Mouse (Mus musculus) c-Kit-negative CD71-positive TER-119-positive erythroid progenitor cells, embryonic 14.5 days (primary cell): ENCODE results near the gene Ccdc34.
"Not testable (repeated sequence)": the region's sequence is repeated elsewhere in the genome, so short reads cannot be mapped to it uniquely, and the experiment has no call there.

Experiments
- DNase-seq: peaks from one replicate; pipeline ENCODE4 v3.0.0-alpha.2; 2013; ENCODE audit warnings: low read depth, low spot score

Gene Ccdc34

GRCm38 (mm10) chr2:110077655-110078054 is 60.0 kb downstream of the Ccdc34 start:
- DNase-seq = no peak

GRCm38 (mm10) chr2:110080532-110080931 is 62.9 kb downstream of the Ccdc34 start:
- DNase-seq = no peak

DNA sequence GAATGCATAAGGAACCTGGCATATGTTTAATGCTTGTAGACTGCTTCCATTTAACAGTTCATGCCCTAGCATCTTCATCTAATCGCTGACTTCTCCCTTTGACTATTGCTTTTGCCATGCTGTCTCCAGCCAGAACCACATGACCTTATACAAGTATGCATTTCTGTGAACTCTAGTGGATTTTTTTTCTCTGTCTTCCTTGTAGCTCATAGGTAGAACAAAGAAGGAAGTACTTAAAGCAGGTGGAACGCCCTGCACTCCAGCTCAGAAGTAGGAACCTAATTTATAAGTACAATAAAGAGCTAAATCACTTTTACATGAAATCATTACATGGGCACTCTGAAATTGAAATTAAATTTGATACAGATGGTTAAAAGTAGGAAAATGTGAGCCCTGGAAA is 65.4 kb downstream of the Ccdc34 start:
- no peak for DNase-seq

GRCm38 (mm10) chr2:110085701-110086143 is 68.1 kb downstream of the Ccdc34 start:
- DNase-seq = no peak

DNA sequence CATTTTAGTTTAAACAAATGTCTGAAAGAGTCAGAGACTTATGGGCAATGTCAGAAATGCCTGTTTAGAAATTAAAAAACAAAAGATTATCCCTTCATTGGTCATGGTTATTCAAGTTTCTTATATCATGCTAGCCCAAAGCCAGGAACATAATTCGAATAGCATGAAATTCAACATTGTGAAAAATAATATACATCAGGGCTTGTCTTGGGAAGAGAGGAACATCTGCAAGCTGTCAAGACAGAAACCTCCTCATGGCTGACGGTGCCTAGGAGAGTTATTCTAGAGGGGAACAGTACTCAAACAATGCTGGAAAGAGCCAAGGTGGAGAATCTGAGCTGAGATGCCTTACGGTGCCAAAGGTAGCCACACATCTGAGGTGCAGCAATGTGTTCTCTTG is 96.5 kb downstream of the Ccdc34 start:
- no peak for DNase-seq

GRCm38 (mm10) chr2:110129396-110129795 is 111.8 kb downstream of the Ccdc34 start:
- DNase-seq = no peak

DNA sequence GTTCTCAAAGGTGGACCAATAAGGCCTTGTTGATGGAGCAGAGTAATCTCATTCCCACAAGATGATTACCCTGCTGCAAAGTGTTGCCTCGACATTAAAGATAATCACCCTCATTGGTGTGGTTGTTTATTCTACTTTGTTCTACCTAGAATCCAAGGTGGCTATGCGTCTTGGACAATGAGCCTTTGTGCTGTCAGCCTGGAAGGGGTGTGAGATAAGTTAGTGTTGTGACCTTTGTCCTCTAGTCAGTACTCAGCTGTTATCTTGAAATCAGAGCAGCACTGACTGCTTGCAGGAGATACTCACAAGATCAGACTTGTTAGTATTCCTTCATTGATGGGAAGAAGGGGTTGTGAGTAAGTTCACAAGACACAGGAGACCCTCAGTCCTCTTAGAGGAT is 114.0 kb downstream of the Ccdc34 start:
- no peak for DNase-seq

DNA sequence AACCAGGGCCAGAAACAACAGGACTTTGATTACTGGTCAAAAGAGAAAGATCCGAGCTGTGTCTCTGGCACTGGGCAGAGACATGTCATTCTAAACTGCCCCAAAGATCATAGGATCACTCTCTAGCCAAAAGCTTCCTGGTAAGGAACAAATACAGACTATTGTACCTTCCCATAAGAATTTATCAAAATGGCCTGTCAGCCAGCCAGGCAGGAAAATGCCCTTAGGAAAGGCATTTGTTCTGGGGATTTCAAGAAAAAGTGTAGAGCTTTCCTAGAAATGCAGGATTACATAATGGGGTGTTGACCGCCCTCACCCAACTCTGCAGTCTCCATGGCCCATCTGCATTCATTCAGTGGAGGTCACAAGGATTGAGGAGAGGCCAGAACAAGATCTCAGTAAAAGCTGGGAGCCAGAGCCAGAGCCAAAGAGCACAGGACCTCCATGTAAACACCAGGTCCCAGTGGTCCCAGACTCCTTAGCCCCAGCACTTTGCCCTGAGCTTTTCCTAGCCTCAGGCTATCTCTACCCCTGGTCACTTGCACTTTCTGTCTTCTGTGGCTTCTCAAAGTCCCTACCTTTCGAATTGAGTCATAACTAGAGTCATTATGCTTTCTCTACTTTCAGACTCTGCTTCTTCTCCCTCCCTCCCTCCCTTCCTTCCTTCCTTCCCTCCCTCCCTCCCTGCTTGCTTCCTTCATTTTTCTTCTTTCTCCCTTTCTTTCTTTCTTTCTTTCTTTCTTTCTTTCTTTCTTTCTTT is 115.9 kb downstream of the Ccdc34 start:
- no peak for DNase-seq

- DNase-seq = no peak
Measured at GRCm38 (mm10) chr2:110134765-110135594, 117.4 kb downstream of the Ccdc34 start.

DNA sequence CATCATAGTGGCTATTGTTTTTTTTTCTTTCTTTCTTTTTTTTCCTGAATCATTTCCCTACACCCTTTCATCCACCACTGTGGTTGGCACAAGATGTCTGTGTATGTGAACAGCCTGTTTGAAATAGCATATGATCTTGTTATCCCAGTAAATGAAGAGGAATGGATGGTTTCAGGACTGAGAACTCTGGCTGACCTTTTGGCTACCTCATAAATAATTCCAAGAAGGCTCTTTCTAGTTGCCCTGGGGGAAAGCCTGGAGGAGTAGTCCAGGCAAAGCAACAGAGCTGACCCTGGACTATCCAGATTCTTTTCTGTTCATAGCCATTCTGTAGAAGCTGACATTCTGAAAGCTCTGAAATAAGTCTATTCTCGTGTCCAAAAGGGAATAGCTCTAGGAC is 119.7 kb downstream of the Ccdc34 start:
- no peak for DNase-seq

DNA sequence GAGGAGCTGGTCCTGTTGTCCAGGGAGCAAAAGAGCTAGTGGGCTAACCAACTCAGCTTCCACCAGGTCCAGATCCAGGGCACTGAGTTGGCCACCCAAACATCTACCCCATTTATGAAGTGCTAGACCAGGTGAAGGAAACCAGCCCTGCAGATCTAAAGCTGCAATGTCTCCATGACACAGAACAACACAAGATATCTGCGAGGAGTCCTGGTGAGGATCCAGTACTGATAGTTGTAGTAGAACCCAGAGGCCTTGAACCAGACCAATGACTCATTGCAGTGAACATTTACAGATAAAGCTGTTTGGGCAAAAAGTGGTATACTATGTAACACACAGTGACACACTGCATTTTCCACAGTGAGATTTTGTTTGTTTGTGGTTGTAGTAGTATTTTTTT is 120.5 kb downstream of the Ccdc34 start:
- no peak for DNase-seq

GRCm38 (mm10) chr2:110147980-110148379 is 130.4 kb downstream of the Ccdc34 start:
- DNase-seq = not testable (repeated sequence)

DNA sequence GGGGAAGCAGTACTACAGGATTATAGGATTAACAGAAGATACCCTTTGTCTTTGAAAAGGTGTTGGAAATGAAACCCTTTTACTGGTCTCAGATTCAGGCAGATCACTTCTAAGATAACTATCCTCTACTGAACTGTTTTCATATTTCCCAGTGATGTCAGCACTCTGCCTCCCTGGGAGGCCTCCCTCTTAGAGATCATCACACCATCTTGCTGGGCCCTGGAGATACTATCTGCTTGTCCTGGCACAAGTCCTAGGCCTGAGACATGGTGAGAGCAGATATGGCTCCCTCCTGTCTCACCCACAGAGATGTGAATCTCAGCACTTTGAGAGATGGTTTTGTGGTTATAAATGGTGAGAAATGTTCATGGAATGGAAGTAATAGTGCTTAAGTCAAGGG is 131.6 kb downstream of the Ccdc34 start:
- DNase-seq = no peak

GRCm38 (mm10) chr2:110156321-110156720 is 138.7 kb downstream of the Ccdc34 start:
- DNase-seq = no peak

DNA sequence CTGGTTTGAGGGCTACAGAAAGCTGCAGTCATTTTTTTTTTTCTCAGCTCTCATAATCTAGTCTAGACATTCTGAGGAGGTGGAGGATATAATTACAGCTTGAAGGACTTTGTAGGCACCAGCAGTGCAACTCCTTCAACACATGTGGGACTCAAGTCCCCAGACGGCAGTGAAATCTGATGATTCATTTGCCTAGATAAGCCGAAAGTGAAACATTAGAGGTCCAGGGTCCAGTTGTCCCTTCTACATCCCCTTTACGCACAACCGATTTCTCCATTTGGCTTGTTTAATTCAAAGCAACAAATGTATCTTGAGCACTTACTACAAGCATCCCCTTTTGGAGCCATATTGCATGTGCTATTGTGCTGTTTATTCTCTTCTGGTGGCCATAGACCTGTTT is 147.4 kb downstream of the Ccdc34 start:
- no peak for DNase-seq

DNA sequence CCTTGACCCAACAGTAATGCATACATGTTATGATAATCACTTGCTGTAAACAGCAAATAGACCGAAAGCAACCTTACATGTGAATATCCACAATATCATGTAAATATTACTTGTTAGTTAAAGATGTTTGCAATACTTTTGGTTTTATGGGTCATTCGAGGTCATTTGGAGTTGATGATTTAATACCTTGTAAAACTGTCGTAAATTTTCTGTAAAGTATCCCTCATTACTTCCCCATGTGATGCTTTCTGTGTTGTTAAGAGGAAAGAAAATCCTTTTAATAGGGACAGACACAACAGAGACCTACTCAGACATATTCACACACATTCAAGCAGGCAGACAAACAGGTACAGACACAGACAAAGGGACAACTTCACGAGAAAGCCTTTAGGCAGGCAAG is 150.1 kb downstream of the Ccdc34 start:
- no peak for DNase-seq

DNA sequence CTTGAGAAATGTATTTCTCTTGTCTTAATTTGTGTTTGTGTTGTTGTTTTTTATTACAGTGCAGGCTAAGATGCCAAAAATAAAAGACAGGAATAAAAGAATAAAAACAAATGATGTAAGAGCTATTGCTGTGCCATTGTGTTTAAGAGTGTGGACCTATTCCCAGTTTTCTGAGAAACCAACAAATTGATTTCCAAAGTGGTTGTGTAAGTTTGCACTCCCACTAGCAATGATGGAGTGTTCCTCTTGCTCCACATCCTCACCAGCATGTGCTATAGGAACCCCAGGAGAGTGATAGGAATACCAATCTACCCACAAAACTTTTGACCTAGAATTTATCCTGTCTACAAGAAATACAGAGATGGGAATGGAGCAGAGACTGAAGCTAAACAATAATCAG is 150.7 kb downstream of the Ccdc34 start:
- DNase-seq = no peak

GRCm38 (mm10) chr2:110172456-110172855 is 154.8 kb downstream of the Ccdc34 start:
- DNase-seq = no peak

DNA sequence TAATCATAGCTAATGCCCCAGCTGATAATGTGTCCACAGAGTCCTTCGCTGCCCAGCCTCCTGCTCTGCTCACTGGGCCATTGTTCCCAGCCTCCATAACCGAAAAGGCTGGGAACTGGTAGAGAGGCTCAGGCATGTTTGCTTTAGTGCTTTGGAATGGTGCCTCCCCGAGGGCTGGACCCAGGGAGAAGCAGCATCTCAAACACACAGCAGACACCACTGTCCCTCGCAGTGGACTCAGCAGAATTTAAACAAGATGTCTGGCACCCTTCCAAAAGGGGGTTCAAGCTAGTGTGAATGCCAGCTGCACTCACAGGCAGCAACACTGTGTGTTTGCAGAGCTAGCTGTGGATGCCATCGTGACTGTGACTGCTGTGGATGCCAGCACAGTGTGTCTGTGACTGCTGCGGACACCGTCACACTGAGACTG is 156.2 kb downstream of the Ccdc34 start:
- DNase-seq = no peak

- no peak for DNase-seq
Measured at GRCm38 (mm10) chr2:110176761-110177400, 159.3 kb downstream of the Ccdc34 start.

DNA sequence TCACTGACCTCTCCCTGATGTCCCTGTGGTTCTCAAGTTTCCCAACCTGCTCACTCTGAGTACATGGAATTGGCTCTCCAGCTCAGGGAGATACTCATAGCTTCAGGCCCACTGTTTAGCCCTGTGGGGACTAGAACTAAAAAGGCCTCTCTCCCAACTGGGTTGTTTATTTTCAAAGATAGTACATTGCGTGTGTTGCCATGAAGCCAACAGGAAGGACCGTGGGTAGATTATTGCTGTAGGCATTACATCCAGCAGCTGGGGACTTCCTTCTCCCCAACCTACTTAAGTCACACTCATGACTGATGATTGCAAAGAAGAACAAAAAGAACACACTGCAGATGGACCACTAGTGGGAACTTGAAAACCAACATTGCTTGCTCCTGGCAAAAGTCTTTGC is 159.8 kb downstream of the Ccdc34 start:
- DNase-seq = no peak

- no peak for DNase-seq
Measured at GRCm38 (mm10) chr2:110177879-110178278, 160.3 kb downstream of the Ccdc34 start.
